Comparison of ENCODE assay signal across 8 mouse cellular contexts in the genomic region with DNA sequence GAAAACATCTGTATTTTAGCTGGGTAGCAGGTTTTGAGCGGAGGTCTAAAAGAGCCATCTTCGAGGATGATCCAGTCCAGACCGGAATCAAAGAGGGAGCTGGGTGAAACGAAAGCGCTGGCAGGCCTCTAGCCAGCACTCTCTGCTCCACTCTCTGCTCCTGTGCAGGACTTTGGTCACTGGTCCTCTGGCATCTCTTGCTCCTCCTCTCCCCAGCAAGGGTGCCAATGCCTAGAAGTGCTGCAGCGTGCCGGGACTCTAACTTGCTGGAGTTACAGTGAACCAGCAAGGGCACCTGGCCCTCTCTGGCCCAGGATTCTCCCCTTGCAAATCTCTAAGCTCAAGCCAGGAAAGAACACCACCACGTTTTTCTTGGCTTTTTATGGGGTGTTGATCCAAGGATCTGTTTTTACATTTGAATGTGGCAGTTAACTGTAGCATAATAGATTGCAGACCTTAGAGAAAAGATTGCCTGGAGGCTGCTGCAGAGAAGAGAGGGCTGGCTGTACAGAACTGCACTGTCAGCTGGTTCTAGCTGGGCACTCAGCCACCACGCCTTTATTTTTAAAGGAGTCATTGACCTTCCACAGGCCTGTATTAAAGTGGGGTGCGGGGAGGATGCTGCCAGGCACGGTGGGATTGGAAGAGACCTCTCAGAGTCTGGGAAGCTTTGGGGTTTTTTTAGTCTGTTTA.
DNase-seq lines count a peak whose midpoint lies in the region; ATAC-seq lines count a peak whose summit lies in the region.

No protein-coding gene starts in this region.

- no peaks in the 10 kb centered on the region for H3K9me3 ChIP-seq in heart, embryonic 12.5 days (replicated peaks)
- no peaks in the 10 kb centered on the region for H3K9me3 ChIP-seq in limb, embryonic 13.5 days

- peak overlapping the region; percentile 34 for H3K4me2 ChIP-seq in heart, embryonic 12.5 days
- peak overlapping the region; percentile 58 for H3K4me2 ChIP-seq in limb, embryonic 13.5 days (replicated peaks)

- H3K27ac ChIP-seq in heart, embryonic 12.5 days (ENCODE audit: poor library complexity, severe bottlenecking) = peak overlapping the region; percentile 72
- H3K27ac ChIP-seq in limb, embryonic 13.5 days = peak overlapping the region; percentile 95

- 21% methylated on average over 11 of the region's 11 CpGs for WGBS in heart, embryonic 12.5 days
- WGBS in limb, embryonic 13.5 days = 9% methylated on average over 11 of the region's 11 CpGs

- no peak overlapping the region for H3K4me3 ChIP-seq in heart, embryonic 12.5 days
- peak overlapping the region; percentile 22; the same call in 1 of the 2 replicates for H3K4me3 ChIP-seq in limb, embryonic 13.5 days

- peak; percentile 25 for DNase-seq in CD4-positive helper T cell, adult 2 months (ENCODE audit: low read depth, low spot score)
- peak; percentile 52 for DNase-seq in adrenal gland, postnatal 25 days
- DNase-seq in fibroblast of lung, adult 2 months (ENCODE audit: low read depth) = peak; percentile 61
- peak; percentile 87 for DNase-seq in kidney, adult 9 months
- DNase-seq in ovary, postnatal 10 days (ENCODE audit: low spot score) = peak; percentile 48

- H3K4me1 ChIP-seq in heart, embryonic 12.5 days (replicated peaks) = peaks cover 42% of the 10 kb centered on the region
- peaks cover 60% of the 10 kb centered on the region for H3K4me1 ChIP-seq in limb, embryonic 13.5 days

- no peaks in the 10 kb centered on the region for H3K36me3 ChIP-seq in heart, embryonic 12.5 days
- no peaks in the 10 kb centered on the region for H3K36me3 ChIP-seq in limb, embryonic 13.5 days

- peak; percentile 86 for ATAC-seq in heart, embryonic 12.5 days (ENCODE audit: insufficient number of reproducible peaks, low FRiP score)
- peak; percentile 93 for ATAC-seq in limb, embryonic 13.5 days (ENCODE audit: low FRiP score, low read depth)
- no peak for ATAC-seq in erythroblast, adult 5-6 weeks (replicated peaks; ENCODE audit: low FRiP score, poor library complexity, severe bottlenecking)

- H3K9ac ChIP-seq in heart, embryonic 12.5 days = peak overlapping the region; percentile 21; the same call in 1 of the 2 replicates
- H3K9ac ChIP-seq in limb, embryonic 13.5 days = peak overlapping the region; percentile 53; the same call in 1 of the 2 replicates

- H3K27me3 ChIP-seq in heart, embryonic 12.5 days (replicated peaks) = no peaks in the 10 kb centered on the region
- H3K27me3 ChIP-seq in limb, embryonic 13.5 days = no peaks in the 10 kb centered on the region

Comparison
In these comparisons a context has a peak if more than half of its experiments do, and no peak if none do; other contexts are left out.
1. DNase-seq: peak in every context shown above with its lines; median percentile 87 in kidney, adult 9 months; 61 in fibroblast of lung, adult 2 months; 52 in adrenal gland, postnatal 25 days; 48 in ovary, postnatal 10 days; 25 in CD4-positive helper T cell, adult 2 months.